Mouse (Mus musculus) liver, adult 10 weeks (tissue): ENCODE results near the gene Olah. TPM values are rescaled to one million over a fixed set of nuclear protein-coding genes. Genes with fewer than 3 reads are reported as not detected.

Source experiments
- polyA plus RNA-seq: library from polyadenylated mRNA; stranded (reverse); fragments of 350-450 nt; fragmentation: Illumina TruSeq; extraction: RNeasy Lipid Tissue Mini Kit (QIAGEN cat#74804); gene quantifications from one replicate; pipeline ENCODE4 v1.2.3, GENCODE M21; 2014; ENCODE audit warnings: low read depth, low replicate concordance

The Olah gene
- polyA plus RNA-seq, result not detected

DNA sequence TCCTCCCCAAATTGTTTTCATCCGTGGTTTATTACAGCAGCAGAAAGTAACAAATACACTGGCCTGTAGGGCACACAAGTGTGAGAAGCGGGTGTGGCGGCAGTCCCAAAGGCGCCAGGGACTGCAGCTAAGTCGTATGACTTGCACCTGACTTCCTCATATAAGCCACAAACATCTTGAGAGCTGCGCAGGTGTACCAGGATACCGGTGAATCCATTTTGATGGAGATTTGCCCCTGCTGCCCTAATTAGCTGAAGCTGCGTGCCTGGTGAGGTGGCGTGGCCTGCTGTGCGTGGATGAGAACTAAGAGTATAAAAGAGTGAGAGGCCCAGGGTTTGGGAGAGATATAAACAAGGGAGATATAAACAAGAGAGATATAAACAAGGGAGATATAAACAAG lies at the start of gene Olah:
TSS of gene Olah (minus strand) at position 101 of the 400 bp plus-strand sequence.

DNA sequence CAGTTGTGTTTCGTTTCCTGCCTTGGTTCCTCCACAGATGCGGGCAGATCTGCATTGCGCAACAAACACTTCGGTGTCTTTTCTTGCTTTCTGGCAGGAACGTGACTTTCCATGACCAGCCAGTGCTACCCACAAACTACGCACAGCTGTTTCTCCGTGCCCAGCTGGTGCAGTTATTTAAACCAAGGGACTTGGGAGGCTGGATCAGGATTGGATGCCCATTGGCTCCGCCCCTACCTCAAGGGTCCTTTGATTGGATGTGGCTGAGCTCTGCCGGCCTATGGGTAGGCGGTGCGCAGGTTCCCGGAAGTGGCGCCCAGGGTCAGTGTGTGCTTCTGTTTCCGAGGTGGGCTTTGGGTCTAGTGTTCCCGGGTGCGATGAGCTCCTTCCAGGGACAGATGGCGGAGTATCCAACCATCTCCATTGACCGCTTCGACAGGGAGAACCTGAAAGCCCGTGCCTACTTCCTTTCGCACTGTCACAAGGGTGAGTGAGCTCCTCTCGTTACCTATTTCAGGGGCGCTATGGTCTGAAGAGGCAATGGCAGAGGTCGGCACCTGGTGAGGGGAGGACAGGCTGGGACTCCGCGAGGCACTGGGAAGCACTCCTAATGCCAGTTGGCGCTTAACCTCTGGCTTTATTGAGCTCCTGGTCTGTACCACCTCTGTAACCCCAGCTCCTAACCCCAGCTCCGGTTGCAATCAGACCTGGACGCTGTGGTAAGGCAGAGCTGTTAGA lies 27.0 kb upstream of the Olah start, which contains the start of gene Dclre1c:
TSS of gene Dclre1c (plus strand) at position 291 of the 738 bp plus-strand sequence.

DNA sequence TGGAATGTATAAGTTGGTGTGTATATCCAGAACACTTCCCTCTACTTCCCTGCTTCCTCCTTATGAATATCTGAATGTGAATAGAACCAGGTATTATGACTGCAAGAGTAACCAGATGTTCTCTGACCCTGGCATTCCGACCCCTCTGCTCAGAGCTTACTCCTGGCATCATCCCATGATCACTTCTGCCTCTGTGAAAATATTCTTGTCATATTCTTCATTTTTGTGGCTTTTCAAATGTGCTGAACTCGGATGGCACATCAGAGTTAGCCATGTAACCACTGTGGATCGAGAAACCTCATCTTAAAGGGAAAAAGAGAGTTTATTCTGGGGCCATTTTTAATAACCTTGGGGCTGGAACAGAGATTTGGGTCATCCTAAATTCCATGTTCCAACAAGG lies 25.5 kb upstream of the Olah start, which contains the start of gene Meig1:
TSS of gene Meig1 (minus strand) at position 101 of the 400 bp plus-strand sequence.

DNA sequence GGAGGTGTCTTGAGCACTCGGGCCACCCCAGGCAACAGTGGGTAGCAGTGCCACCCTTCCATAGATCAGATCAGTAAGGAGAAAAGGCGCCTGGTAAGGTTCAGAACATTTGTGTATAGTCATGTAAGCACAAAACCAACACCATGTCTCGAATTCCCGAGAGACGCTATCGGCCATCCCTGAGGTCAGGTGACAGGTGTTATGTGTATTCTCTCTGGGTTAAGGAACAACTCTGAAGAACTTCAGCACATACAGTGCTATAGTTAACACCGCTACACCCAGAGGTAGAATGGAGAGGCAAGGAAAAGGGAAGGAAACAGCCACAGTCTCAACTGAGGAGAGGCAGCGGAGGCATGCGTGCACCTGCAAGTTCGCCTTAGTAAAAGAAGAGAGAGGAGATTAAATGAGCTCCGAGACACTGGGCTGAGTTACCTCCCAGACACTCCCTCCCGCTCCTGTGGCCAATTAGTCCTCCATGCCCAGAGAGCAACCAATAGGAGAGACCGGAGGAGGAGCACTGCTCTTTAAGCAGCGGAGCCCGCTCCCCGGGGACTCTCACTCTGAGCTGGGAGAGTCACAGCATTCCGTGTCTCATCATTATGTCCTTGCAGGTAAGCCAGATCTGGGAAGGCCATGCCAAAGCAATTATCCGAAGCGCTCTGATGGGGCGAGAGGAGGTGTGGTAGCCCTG lies 61.3 kb downstream of the Olah start, which contains the start of gene Acbd7:
TSS of gene Acbd7 (plus strand) at position 558 of the 691 bp plus-strand sequence.

DNA sequence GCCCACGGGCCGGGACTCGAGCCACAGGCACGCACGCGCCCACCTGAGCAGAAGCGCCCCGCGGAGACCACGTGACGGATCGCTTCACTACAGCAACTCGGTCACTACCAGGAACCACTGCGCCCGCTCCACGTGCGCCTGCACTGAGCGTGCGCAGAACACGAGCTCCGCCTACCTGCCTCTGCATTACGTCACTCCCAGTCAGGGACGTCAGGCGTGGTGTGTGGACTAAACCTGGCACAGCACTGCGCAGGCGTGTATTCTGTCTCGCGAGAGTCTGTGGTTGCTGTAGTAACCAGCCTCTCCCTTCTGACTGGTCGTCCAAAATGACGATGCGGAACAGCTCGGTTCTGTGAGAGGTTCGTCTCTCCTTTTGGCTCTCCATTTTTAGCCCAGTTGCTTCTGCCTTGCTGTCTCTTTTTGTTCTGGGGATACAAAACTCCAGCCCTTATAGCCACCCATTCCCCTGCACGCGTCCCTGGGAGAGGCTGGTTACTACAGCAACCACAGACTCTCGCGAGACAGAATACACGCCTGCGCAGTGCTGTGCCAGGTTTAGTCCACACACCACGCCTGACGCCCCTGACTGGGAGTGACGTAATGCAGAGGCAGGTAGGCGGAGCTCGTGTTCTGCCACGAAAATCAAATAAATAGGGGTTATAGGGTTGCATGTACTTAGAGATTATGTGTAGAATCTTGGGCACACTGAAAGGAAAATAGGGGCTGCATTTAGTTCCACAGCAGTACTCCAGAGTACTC lies 64.3 kb downstream of the Olah start, which contains the start of gene Rpp38:
TSS of gene Rpp38 (minus strand) at position 160 of the 759 bp plus-strand sequence.

Other genes starting within 250 kb of the Olah start
- gene Nmt2, start 113.0 kb downstream of the Olah start, polyA plus RNA-seq, result 29.7 TPM
- gene Rpp38, start 64.6 kb downstream of the Olah start, polyA plus RNA-seq, result 3.2 TPM
- not detected for gene Acbd7, start 61.0 kb downstream of the Olah start, polyA plus RNA-seq
- gene Meig1, start 25.4 kb upstream of the Olah start, polyA plus RNA-seq, result not detected
- gene Dclre1c, start 26.9 kb upstream of the Olah start, polyA plus RNA-seq, result 5.5 TPM
- 0.93 TPM for gene Suv39h2, start 77.8 kb upstream of the Olah start, polyA plus RNA-seq
- 0.64 TPM for gene Gm45902, start 115.6 kb upstream of the Olah start, polyA plus RNA-seq
- gene Hspa14, start 115.6 kb upstream of the Olah start, polyA plus RNA-seq, result 17.8 TPM
- 0.66 TPM for gene Cdnf, start 115.8 kb upstream of the Olah start, polyA plus RNA-seq
- 144 TPM for gene Fam107b, start 173.3 kb upstream of the Olah start, polyA plus RNA-seq